Mouse (Mus musculus) ovary, postnatal 10 days (tissue): ENCODE results near the gene Hspb9.

ENCODE experiments used
- DNase-seq: peaks from one replicate; pipeline ENCODE4 v3.0.0; 2022; ENCODE audit warnings: low spot score

Hspb9 gene

DNA sequence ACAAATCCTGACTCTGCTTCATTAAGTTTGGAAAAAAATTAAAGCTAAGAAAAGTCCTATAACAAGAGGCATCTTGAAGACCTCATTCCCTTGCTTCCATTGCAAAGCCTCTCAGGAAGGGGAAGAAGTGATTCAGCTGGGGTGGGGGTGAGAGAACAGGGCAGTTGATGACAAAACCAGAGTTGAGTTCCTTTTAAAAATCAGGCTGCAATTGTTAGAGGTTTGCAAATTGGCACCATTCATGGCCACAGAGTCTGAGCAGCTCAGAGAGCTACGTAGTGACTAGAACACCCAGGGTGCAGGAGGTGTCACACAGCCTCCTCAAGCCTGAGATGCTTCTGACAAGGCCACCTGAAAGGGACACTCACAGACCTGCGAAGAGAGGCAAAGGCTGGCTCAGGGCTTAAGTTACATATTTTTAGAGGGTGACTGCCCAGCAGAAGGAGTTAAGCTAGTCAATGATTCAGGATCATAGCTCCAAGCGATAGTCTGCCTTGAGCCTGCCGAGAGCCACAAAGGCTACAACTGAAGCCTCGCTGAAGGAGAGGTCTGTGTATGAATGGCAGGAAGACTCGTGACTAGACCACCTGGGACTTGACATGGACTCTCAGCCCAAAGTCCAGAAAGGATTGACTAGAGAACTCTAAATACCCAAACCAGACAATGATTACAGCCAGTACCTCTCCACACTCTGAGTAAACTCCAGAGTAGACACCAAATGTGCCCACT lies 17.0 kb downstream of the Hspb9 start:
- DNase-seq = no peak

DNA sequence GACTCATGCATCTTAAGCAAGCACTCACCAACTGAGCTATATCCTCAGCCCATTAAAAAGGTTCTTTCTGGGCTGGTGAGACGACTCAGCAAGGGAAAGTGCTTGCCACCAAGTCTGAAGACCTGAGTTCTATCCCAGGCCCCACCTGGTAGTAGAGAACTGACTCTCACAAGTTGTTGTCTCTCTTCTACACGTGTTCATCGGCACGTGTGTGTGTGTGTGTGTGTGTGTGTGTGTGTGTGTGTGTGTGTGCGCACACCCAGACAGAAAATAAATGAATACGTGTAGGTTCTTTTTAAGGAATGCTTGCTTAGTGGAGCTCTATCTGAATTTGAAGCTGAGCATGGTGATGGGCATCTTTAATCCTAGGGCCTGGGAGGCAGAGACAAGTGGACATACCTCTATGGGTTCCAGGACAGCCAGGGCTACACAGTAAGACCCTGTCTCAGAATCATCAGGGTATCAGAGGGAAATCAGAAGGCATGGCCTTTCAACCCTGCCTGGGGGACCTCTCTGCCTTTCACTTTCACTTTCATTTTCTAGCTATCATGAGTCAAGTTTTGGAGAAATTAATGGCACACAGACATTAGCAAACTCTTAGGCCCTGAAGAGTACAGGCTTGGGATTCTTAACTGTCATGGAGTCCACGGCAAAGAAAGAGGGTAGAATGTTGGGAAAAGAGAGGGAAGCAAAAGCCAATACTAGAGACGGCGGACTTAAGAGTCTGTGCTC lies 21.6 kb downstream of the Hspb9 start:
- DNase-seq = no peak

DNA sequence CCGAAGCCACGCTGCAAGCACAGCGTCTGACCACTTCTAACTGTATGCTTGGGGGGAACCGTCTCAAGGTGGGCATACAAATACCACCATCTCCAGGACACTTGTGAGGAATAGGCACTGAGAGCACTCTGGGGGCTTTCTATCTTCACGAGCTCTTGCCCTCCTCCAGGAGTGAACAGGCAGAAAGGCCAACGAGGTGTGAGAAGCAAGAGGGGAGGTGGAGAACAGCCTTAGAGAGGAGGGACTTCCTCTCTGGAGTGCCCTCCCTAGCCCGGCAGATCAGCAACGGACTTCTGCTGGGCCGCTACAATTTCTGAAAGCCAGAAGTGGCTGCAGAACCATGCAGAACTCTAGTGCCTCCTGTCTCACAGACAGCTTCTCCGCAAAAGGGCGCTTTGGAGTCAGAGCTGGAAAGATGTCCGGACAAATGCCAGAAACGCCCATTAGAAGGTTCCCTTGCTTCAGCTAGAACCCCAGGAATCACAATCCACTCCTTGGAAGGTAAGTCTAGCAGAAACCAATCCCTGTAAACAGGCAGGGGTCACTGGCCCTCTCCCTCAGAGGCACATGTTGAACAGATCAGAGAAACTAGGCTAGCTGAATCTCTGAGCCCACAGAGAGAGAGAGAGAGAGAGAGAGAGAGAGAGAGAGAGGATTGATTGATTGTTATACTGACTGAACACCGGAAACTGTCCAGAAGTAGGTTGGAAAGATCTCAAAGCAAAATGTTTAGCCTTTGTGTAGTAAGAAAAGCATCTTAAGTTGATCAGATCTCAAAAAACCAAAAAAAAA lies 22.5 kb downstream of the Hspb9 start:
- DNase-seq = no peak

DNA sequence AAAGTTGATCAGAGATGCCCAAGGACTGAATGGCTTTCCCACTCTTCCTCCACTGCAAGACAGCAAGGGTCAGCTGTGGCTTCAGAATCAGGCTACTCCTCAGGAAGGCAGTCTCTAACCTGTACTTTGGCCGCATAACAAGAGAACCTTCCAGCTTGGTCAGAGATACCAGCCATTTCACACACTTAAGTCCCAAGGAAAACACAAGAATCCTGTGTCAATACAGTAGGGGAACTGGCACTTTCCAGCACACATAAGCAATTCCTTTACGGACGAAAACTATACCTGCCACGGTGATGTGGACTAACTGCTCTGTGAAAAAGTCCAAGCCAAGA lies 23.1 kb downstream of the Hspb9 start:
- no peak for DNase-seq

DNA sequence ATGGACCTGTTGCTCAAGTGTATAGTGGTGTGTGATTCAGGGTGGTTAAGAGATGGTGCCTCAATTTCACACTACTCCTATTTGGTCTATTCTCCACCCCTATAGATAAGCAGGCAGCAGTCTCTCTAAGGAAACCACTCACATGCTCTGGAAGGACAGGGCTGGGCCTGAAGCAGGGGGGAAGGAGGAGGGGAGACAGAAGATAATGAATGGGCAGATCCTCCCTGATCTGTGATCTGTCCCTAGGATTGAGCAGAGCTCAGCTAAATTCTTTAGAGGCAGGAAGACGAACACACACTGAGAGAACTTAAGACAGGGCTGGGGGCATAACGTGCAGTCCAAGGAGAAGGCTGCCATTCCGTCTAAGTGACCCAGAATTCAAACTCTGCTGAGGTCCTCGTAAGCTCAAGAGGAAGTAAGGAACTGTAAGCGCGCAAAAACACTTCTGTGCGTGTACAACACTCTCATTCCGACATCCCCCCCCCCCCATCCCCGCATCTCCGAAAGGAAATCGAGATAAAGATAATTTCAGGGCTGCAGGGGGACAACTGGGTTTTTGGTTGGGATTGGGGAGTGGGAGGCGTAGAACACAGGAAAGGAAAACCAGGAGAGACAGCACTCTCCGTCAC lies 23.6 kb downstream of the Hspb9 start:
- DNase-seq = no peak

DNA sequence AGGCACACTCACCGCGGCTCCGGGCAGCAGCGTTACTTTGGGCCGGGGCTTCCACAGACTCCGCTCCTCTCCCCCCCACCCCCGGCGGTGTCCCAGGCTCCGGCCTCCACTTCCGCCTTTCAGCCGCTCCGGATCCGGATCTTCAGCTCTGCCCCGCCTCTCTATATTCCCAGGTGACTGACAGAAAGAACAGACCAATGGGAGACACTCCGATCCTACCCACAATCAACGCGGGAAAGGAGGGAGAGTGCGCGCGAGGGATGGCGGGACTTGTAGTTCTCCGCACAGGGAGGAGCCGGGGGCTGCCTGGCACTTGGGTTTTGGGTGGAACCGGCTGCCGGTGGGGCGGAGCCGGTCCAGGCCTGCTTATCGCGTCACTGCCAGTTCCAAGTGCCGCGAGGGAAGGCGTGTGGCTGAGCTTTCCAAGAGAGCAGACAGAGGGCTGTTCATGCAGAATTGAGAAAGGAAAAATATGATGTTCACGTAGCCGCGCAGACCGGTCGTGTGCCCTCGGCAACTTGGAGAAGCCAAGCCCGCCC lies 24.5 kb downstream of the Hspb9 start, which contains the start of gene Rab5c:
Gene Rab5c, minus strand, starts transcription at position 150 of the 539 bp plus-strand sequence.
- DNase-seq = peak; percentile 92

DNA sequence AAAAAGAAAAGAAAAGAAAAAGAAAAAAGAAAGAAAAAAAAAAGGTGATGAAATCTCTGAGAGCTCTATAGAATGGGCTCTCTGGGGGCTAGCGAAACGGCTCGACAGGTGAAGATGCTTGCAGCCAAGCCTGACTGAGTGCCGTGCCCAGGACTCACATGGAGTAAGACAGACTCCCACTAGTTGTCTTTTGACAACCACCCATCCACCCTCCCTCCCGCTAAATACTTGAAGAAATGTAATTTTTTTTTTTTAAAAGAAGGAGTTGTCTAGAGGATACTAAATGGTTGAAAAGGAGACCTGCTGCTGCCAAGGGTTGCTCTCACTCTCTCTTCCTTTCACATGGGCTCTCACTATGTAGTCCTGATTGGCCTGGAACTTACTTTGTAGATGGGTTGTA lies 25.1 kb downstream of the Hspb9 start:
- no peak for DNase-seq

DNA sequence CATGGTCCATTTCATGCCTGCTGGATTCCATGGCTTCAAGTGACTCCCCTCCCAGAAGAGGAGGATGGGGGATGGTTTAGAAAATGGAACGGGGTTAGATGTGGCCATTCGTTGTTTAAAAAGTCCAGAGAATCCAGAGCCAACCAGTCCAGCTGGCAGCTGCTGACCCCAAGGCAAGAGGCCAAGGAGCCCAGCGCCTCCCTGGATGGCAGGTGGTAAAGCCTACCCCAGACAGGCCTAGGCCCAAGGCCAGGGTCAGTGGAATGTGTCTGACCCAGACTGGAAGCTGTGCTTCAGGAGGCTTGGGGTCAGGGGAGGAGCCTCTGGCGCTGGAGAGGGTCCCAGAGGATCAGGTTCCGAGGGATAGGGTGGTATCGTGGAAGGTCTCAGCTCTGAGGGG lies 27.7 kb downstream of the Hspb9 start:
- no peak for DNase-seq

DNA sequence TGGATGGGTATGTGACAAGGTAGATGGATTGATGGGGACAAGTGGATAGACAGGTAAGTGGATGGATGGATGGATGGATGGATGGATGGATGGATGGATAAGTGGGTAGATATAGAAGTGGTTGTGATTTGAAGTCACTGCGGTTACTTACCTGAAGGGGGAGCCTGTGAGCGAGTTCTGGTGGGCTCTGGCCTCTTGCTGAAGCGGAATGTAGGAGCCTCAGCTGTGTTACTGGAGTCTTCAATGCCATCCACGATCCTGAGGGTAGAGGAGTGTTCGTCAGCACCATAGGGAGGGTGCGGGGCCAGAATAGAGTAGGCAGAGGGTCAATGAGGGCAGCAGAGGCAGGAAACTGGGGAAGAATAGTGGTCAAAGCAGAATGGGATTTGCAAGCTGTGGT lies 31.4 kb downstream of the Hspb9 start:
- no peak for DNase-seq

DNA sequence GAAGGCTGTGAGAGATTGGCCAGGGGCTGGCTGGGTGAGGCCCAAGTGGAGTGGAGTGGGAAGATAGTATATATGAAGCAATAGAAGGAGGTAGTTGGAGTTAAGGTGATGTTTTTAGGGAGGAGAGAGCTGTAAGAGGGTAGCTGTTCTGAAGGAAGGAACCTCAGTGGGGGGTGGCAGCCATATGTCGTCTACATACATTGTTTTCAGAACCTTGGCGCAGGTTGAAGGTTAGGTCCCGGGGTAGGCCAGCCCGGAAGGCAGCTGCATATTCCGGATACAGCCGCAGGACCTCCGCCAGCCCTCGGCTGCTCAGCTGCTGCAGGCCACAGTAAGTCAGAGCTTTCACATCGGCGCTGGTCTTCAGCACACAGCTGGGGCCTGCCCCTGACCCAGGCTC lies 32.9 kb downstream of the Hspb9 start:
- DNase-seq = no peak

DNA sequence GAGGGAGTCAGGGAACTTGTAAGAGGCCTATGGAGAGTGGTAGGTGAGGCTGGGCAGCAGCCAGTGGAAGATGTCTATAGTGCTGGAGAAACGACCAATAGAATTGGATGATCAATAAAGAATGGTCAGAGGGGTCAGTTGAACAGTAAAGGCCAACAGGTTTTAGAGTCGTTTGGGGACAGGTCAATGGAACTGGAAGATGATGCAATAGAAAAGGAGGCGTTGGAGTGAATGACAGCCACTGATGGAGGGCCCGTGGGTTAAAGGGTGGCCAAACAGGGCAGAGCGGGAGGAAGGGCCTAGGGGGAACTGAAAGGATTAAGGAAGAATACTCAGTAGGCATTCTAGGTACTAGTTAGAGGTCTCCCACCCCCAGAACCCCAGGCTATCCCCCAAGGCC lies 33.5 kb downstream of the Hspb9 start:
- no peak for DNase-seq

DNA sequence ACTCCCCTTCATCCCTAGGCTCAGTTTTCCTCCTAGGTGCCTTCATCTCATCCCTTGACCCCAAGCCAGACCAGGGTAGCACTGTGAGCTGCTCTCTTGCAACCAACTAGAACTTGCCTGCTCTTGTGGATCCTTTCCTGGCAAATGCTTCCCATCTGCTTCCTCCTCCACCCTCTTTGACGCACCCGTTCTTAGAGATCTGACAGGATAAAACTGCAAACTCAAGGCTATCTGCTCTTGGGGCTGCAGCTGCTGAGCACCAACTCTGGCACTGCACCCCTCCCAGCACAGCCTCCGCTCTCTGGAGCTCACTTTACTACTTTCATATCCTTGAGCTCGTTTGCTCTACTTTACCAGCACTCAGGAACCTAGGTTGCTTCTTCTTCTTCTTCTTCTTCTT lies 35.0 kb downstream of the Hspb9 start:
- no peak for DNase-seq

DNA sequence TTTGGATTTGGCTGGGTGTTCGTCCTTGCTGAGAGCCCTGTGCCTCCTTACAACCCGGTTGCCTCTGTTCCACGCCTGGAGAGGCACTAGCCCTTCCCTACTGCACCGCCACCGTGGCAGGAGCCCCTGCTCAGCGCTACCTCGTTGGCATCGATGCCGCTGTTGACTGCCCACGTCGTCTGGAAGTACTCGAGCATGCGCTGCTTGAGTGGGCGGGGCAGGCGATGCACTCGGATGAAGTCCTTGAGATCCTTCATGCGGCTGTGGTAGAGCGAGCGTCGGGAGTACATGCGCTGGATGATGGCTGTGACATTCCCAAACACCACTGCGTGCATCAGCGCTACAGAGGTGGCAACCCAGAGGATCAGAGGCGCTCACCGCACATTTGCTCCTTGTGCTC lies 35.8 kb downstream of the Hspb9 start:
- no peak for DNase-seq

DNA sequence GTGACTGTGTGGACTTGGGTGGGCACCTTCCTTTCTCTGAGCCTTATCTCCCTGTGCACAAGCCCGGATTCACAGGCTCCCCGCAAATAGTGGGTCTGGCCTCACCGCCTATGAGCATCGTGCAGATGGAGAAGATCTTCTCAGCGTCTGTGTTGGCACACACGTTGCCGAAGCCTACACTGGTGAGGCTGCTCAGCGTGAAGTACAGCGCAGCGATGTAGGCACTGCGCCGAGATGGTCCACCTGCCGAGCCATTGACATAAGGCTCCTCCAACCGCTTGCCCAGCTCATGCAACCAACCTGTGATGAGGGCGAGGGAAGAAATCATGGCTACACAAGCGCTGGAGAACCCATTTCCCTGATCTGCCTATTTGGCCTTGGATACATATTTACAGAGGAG lies 36.5 kb downstream of the Hspb9 start:
- no peak for DNase-seq

DNA sequence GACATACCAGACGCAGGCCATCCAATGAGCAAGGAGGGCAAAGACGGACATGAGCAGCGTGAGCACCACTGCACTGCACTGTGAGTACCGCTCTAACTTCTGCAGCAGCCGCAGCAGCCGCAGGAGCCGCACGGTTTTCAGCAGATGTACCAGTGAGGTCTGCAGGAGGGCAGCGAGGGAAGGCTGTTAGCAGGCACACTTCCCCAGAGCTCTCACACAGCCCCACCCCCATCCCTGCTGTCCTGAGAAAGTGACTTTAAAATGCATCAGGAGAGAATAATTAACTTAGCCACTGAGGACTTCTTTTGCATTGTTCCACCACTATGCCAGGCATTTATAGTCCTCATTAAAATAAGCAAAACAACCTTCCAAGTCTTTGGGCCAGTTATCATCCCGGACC lies 38.6 kb downstream of the Hspb9 start:
- no peak for DNase-seq

DNA sequence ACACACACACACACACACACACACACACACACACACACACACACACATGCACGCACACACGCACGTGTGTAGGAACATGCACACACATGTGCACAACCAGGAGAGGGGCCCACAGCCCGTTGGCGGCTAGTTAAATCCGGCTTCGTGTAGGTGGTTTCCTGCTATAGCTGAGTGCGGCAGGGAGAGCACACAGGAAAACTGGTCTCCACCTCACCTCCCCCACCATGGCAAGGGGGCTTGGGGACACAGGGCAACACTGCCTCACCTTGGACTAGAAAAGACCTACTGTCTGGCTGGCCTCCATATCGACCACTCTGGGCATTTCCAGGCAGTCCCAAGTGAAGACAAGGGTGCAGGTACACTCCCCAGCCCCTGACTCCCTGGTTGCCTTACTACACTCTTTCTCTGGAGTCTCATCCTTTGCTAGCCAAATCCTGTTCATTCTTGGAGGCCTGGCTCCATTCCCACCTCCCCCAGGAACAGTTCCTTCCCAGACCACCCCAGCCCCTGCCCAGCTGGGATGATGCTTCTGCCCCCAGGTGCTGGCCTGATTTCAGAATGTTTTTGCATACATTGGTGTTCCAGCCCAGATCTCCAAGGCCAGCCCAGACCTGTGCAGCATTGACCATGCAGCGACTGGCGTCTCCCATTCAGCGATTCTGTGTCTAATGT lies 40.5 kb downstream of the Hspb9 start:
- no peak for DNase-seq

DNA sequence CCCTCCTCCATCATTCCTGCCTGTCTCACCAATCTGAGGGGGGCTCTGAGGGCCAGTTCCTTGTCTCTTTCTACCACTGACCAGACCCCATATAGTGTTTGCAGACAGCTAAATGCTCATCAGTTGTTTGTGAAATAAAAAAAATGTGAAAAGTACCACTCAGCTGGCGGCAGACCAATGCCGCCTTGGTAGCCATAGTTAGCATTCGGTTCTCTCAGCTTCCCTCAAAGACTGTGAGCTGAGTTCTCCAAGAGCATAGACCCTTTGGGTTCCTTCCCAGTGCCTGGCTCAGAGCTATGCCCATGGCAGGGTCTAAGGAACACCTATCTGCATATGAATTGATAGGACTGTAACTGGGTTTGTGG lies 41.0 kb downstream of the Hspb9 start:
- no peak for DNase-seq

DNA sequence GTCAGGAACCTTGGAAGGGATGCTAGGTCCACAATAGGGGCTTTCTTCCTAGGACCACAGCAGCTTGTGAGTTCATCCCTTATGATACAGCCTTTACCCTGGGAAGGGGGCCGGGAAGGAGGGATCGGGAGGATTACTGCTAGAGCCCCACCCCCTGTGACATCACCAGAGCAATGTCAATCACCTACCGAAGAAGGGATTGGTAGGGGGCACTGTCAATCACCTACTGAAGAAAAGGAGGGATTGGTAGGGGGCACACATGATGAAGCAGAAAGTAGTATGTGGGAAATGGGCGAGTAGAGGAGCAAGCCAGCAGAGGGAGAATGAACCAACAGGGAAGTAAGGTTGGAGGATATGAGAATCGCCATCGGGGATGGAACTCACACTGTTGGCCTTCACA lies 42.8 kb downstream of the Hspb9 start:
- no peak for DNase-seq

DNA sequence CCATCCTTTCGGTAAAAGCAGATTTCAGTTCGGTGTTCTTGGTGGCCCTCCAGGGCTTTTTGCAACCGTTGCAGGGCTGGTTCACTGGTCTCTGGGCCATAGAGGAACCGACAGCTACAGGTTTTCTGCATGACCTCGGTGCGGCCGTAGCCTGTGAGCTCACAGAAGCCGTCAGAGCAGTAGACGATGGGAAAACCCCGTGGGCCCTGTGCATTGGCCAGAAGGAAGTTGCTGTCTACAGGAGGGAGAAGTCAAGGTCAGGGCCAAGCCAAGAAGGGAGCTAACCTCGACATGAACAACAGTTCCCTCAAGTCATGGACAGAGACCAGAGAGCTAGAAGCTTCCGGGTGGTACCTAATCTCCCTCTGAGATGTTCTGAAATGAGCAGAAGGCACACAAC lies 43.9 kb downstream of the Hspb9 start:
- DNase-seq = no peak

DNA sequence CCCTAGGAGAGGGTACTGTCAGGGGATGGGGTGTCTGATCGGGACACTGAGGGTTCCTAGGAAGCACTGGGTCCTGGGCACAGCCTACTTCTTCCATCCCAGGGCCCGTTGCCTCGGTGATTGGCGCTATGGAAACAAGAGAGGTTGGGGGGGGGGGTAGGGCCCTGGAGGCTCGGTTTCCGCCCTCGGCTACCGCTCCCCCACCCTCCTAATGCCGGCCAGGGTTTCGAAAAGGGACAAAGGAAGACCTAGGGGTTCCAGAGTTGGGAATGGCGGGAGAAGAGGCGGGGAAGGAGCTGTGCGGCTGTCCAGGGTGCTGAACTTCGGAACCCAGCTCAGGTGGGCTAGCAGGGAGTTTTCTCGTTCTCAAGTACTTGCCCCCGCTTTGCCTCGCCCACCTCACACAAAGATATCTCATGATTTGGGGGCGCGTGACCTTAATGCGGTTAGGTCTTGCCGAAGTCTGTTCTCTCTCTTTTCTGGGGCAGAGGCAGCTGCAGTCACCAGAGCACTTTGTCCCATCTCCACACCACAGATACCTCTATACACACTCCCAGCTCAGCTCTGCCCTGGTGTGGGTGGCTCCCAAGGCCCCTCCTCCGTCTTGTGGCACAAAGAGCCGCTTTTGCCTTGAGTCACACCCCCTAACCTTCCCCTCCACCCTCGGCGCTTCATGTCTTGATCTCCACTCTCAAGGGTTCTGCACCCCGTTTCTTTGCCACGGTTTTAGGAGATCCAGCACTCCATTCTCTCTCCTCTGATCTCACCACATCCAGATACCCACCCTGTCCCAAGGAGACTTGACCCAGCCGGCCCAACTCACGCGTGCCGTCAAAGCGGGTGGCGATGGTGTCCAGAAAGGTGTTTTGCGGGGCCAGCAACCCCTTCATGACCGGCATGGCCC lies 45.3 kb downstream of the Hspb9 start:
- DNase-seq = peak; percentile 38
